Mouse (Mus musculus): Measurements from ENCODE around the gene Scyl1. TPM values are rescaled to one million over a fixed set of nuclear protein-coding genes. Genes with fewer than 3 reads are reported as not detected.

Gene Scyl1
- polyA plus RNA-seq, 1 experiment from 2014 or later, result 56.9 TPM

DNA sequence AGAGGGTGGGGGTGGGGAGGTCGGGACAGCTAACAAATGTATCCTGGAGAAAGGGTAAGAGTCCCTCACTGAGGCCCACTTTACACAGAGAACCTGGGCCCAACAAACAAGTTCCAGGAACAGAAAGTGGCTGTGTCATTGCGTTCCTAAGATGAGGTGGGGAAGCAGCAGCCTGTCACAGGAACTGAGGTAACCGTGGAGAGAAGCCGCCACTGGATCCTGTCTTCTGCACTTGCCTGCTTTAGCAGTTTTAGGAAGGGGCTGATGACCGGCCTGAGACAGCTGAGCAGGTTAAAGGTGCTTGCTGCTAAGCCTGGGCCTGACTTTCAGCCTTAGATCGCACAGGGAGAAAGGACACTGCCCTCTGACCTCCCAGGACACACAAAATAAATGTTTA lies 35.6 kb upstream of the Scyl1 start:
- H3K36me3 ChIP-seq (ENCODE audit: control insufficient read depth, insufficient read depth, low read length), result no peaks in the 10 kb centered on the region
- no peak for ATAC-seq (ENCODE audit: insufficient number of reproducible peaks, insufficient read depth, low FRiP score, low read depth)
- H3K9ac ChIP-seq (ENCODE audit: low read length), result peak overlapping the region; percentile 10; the same call in 1 of the 2 replicates
- H3K27ac ChIP-seq (replicated peaks in 1 of 2; ENCODE audit: control insufficient read depth in 1 of 2, insufficient read depth in 1 of 2, low read depth in 2 of 2, low read length in 2 of 2), result peak overlapping the region; percentile 72 to 89
- H3K27me3 ChIP-seq (ENCODE audit: control insufficient read depth, insufficient read depth, low read length), result no peaks in the 10 kb centered on the region
- no peak overlapping the region for H3K4me3 ChIP-seq (ENCODE audit: control insufficient read depth in 1 of 2, insufficient read depth in 1 of 2, low read depth in 1 of 2, low read length in 2 of 2)
- H3K9me3 ChIP-seq (ENCODE audit: control insufficient read depth, low read length), result no peaks in the 10 kb centered on the region
- peaks cover 62 to 72% of the 10 kb centered on the region in 2 experiments for H3K4me1 ChIP-seq (ENCODE audit: control insufficient read depth in 2 of 2, insufficient read depth in 2 of 2, low read length in 2 of 2)
- peak overlapping the region; percentile 23; the same call in 1 of the 2 replicates for H3K4me2 ChIP-seq (ENCODE audit: low read length)
- 38% methylated on average over 6 of the region's 6 CpGs for WGBS

DNA sequence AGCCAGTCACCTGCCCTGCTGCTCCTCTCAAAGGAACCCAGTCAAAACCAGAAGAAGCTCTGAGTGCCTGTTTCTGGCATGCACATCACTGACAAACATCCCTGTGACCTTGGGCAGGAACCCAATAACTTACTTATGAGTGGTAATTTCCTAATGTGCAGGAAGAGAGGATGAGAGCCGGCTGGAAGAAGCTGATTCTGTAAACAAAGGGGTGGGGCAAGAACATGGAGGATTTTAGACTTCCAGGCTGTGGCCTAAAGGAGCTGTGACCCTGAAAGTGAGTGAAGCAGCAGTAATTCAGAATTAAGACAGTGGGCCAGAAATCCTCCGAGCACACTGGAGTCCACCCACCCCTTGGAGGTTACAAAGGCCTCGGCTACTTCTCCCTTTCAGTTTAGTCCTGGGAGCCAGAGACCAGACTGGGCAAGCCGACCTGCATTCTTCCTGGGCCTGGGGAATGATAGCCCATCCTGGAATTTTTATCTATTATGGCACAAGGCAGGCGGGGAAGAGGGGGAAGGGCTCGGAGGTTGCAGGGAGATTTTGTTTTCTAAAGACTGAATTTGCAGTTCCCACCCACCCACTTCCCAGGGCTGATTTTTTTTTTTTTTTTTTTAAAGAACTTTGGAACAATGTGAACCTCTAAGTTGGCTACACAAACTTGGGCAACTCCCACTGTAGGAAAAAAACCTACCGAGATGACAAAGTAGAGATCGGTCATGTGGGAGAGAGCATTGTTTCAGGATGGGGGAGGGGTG lies 35.0 kb upstream of the Scyl1 start:
- H3K27me3 ChIP-seq (ENCODE audit: control insufficient read depth, insufficient read depth, low read length), result no peaks in the 10 kb centered on the region
- peak overlapping the region; percentile 23 for H3K4me2 ChIP-seq (ENCODE audit: low read length)
- peak overlapping the region; percentile 80 to 89 for H3K27ac ChIP-seq (replicated peaks in 1 of 2; ENCODE audit: control insufficient read depth in 1 of 2, insufficient read depth in 1 of 2, low read depth in 2 of 2, low read length in 2 of 2)
- H3K4me1 ChIP-seq (ENCODE audit: control insufficient read depth in 2 of 2, insufficient read depth in 2 of 2, low read length in 2 of 2), result peaks cover 57 to 67% of the 10 kb centered on the region in 2 experiments
- no peaks in the 10 kb centered on the region for H3K9me3 ChIP-seq (ENCODE audit: control insufficient read depth, low read length)
- peak overlapping the region; percentile 52 for H3K9ac ChIP-seq (ENCODE audit: low read length)
- no peak overlapping the region for H3K4me3 ChIP-seq (ENCODE audit: control insufficient read depth in 1 of 2, insufficient read depth in 1 of 2, low read depth in 1 of 2, low read length in 2 of 2)
- ATAC-seq (ENCODE audit: insufficient number of reproducible peaks, insufficient read depth, low FRiP score, low read depth), result no peak
- WGBS, result 8% methylated on average over 8 of the region's 8 CpGs
- no peaks in the 10 kb centered on the region for H3K36me3 ChIP-seq (ENCODE audit: control insufficient read depth, insufficient read depth, low read length)

DNA sequence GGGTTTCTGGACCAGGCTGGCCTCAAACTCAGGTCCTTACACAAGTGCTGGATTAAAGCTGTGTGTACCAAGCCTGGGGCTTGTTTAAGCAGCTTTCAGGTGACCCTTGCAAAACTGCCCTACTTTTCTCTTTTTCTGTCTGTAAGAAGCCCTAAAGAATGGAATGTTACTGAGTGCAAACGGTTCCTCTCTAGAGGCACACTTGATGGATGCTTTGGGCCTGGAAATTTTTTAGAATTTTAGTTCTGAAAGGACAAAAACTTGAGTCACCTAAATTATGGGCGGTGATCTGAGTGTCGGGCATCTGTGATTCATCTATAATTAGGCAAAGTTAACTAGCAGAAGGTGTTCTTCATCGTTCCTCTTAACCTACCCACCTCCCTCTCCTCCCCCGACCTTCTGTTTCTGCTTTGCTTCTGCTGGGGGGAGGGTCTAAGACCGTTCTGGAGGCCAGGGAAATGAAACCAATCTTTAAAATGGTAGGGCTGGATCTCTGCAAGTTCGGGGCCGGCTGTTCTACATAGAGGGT lies 33.2 kb upstream of the Scyl1 start:
- 32% methylated on average over 8 of the region's 8 CpGs for WGBS
- H3K27ac ChIP-seq (replicated peaks in 1 of 2; ENCODE audit: control insufficient read depth in 1 of 2, insufficient read depth in 1 of 2, low read depth in 2 of 2, low read length in 2 of 2), result peak overlapping the region; percentile 97 to 100

DNA sequence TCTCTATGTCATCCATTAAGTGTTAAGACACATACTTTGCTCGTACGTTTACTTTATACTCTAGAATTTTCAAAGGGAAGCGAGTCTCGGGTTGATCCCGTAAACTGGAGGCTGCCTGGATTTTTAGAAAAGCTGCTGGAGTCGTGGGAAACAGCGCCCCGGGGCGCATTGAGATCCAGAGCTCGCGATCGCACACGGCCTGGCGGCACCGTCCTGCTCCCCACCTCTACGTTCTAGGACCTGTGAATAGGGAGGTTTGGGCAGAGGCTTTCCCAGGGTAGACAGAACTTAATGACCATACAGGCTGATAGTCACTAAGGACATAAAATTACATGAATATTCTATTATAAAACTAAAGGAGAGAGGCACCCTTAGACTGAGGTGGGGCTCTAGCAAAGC lies 32.7 kb upstream of the Scyl1 start:
- no peak for ATAC-seq (ENCODE audit: insufficient number of reproducible peaks, insufficient read depth, low FRiP score, low read depth)
- peak overlapping the region; percentile 84 for H3K9ac ChIP-seq (ENCODE audit: low read length)
- H3K9me3 ChIP-seq (ENCODE audit: control insufficient read depth, low read length), result no peaks in the 10 kb centered on the region
- H3K27me3 ChIP-seq (ENCODE audit: control insufficient read depth, insufficient read depth, low read length), result no peaks in the 10 kb centered on the region
- H3K4me3 ChIP-seq (ENCODE audit: control insufficient read depth in 1 of 2, insufficient read depth in 1 of 2, low read depth in 1 of 2, low read length in 2 of 2), result peak overlapping the region; percentile 24 to 76
- H3K4me1 ChIP-seq (ENCODE audit: control insufficient read depth in 2 of 2, insufficient read depth in 2 of 2, low read length in 2 of 2), result peaks cover 35 to 45% of the 10 kb centered on the region in 2 experiments
- H3K27ac ChIP-seq (replicated peaks in 1 of 2; ENCODE audit: control insufficient read depth in 1 of 2, insufficient read depth in 1 of 2, low read depth in 2 of 2, low read length in 2 of 2), result peak overlapping the region; percentile 97 to 100
- peaks cover 19% of the 10 kb centered on the region for H3K36me3 ChIP-seq (ENCODE audit: control insufficient read depth, insufficient read depth, low read length)
- 1% methylated on average over 16 of the region's 16 CpGs for WGBS
- peak overlapping the region; percentile 71 for H3K4me2 ChIP-seq (ENCODE audit: low read length)

More for the DNA sequence above, 33.2 kb upstream of the Scyl1 start:
- peak overlapping the region; percentile 71 for H3K4me2 ChIP-seq (ENCODE audit: low read length)
- no peaks in the 10 kb centered on the region for H3K27me3 ChIP-seq (ENCODE audit: control insufficient read depth, insufficient read depth, low read length)
- H3K9me3 ChIP-seq (ENCODE audit: control insufficient read depth, low read length), result no peaks in the 10 kb centered on the region
- H3K9ac ChIP-seq (ENCODE audit: low read length), result peak overlapping the region; percentile 84
- no peak for ATAC-seq (ENCODE audit: insufficient number of reproducible peaks, insufficient read depth, low FRiP score, low read depth)
- no peak overlapping the region; a peak in 1 of 4 replicates for H3K4me3 ChIP-seq (ENCODE audit: control insufficient read depth in 1 of 2, insufficient read depth in 1 of 2, low read depth in 1 of 2, low read length in 2 of 2)
- peaks cover 39 to 49% of the 10 kb centered on the region in 2 experiments for H3K4me1 ChIP-seq (ENCODE audit: control insufficient read depth in 2 of 2, insufficient read depth in 2 of 2, low read length in 2 of 2)
- peaks cover 15% of the 10 kb centered on the region for H3K36me3 ChIP-seq (ENCODE audit: control insufficient read depth, insufficient read depth, low read length)

DNA sequence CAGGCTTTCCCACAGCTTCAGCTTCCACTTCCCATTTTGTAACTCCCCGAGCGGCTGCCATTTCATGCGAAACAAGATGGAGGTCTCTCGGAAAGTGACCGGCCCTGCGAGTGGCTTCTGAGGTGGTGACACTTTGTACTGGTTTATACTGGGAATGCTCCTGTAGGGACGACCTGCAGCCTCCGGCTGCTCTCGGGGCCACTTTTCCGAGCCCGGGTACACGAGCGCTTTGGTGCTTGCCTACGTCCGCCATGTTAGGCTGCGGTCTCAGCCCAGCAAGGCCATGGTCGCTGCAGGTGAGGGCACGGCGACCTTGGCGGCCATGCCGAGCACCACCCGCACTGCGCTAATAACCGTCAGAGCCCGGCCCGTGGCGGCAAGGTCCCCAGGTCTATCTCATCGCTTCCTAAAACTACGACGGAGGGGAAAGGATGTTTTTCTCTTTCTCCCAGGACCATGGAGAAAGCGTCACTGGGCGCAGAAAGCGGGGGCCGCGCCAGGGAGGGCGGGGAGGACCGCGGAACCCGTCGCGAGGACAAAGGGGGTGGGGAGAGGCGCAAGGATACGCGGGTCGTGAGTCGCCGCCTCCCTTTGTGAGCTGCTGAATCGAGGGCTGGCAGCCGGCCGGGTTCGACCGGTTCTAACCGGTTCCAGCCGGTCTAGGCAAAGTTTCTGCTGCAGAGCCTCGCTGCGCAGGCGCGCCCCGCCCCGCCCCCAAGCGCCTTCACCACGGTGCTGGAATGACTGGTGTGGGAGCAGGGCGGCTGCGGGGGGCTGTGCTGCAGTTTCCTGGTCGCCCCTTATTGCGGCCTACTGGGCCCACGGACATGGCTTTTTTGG lies 32.0 kb upstream of the Scyl1 start:
- H3K36me3 ChIP-seq (ENCODE audit: control insufficient read depth, insufficient read depth, low read length), result peaks cover 25% of the 10 kb centered on the region
- ATAC-seq (ENCODE audit: insufficient number of reproducible peaks, insufficient read depth, low FRiP score, low read depth), result peak; percentile 92
- peak overlapping the region; percentile 69 to 76 for H3K4me3 ChIP-seq (ENCODE audit: control insufficient read depth in 1 of 2, insufficient read depth in 1 of 2, low read depth in 1 of 2, low read length in 2 of 2)
- WGBS, result under 1% methylated on average over 66 of the region's 67 CpGs
- no peaks in the 10 kb centered on the region for H3K9me3 ChIP-seq (ENCODE audit: control insufficient read depth, low read length)
- peak overlapping the region; percentile 85 for H3K9ac ChIP-seq (ENCODE audit: low read length)
- H3K4me2 ChIP-seq (ENCODE audit: low read length), result peak overlapping the region; percentile 71
- H3K27ac ChIP-seq (replicated peaks in 1 of 2; ENCODE audit: control insufficient read depth in 1 of 2, insufficient read depth in 1 of 2, low read depth in 2 of 2, low read length in 2 of 2), result peak overlapping the region; percentile 99 to 100
- peaks cover 29 to 39% of the 10 kb centered on the region in 2 experiments for H3K4me1 ChIP-seq (ENCODE audit: control insufficient read depth in 2 of 2, insufficient read depth in 2 of 2, low read length in 2 of 2)
- H3K27me3 ChIP-seq (ENCODE audit: control insufficient read depth, insufficient read depth, low read length), result no peaks in the 10 kb centered on the region

DNA sequence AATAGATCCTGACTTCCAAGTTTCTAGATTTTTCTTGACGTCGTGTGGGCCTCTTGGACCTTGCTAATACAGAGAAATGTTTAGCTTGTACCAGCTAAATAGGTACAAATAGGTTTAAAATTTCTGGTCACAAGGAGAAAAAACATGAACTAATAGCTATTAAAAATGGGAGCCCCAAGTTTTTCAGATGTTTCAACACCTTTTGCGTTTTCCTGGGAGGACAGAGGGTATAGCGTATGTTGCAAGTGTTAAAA lies 31.5 kb upstream of the Scyl1 start:
- H3K9ac ChIP-seq (ENCODE audit: low read length), result peak overlapping the region; percentile 85
- peak overlapping the region; percentile 69 to 76 for H3K4me3 ChIP-seq (ENCODE audit: control insufficient read depth in 1 of 2, insufficient read depth in 1 of 2, low read depth in 1 of 2, low read length in 2 of 2)
- peaks cover 29 to 38% of the 10 kb centered on the region in 2 experiments for H3K4me1 ChIP-seq (ENCODE audit: control insufficient read depth in 2 of 2, insufficient read depth in 2 of 2, low read length in 2 of 2)
- H3K9me3 ChIP-seq (ENCODE audit: control insufficient read depth, low read length), result no peaks in the 10 kb centered on the region
- no peak for ATAC-seq (ENCODE audit: insufficient number of reproducible peaks, insufficient read depth, low FRiP score, low read depth)
- peaks cover 30% of the 10 kb centered on the region for H3K36me3 ChIP-seq (ENCODE audit: control insufficient read depth, insufficient read depth, low read length)
- no peaks in the 10 kb centered on the region for H3K27me3 ChIP-seq (ENCODE audit: control insufficient read depth, insufficient read depth, low read length)
- WGBS, result 1% methylated on average over 4 of the region's 4 CpGs
- H3K27ac ChIP-seq (replicated peaks in 1 of 2; ENCODE audit: control insufficient read depth in 1 of 2, insufficient read depth in 1 of 2, low read depth in 2 of 2, low read length in 2 of 2), result peak overlapping the region; percentile 99 to 100
- peak overlapping the region; percentile 71 for H3K4me2 ChIP-seq (ENCODE audit: low read length)

DNA sequence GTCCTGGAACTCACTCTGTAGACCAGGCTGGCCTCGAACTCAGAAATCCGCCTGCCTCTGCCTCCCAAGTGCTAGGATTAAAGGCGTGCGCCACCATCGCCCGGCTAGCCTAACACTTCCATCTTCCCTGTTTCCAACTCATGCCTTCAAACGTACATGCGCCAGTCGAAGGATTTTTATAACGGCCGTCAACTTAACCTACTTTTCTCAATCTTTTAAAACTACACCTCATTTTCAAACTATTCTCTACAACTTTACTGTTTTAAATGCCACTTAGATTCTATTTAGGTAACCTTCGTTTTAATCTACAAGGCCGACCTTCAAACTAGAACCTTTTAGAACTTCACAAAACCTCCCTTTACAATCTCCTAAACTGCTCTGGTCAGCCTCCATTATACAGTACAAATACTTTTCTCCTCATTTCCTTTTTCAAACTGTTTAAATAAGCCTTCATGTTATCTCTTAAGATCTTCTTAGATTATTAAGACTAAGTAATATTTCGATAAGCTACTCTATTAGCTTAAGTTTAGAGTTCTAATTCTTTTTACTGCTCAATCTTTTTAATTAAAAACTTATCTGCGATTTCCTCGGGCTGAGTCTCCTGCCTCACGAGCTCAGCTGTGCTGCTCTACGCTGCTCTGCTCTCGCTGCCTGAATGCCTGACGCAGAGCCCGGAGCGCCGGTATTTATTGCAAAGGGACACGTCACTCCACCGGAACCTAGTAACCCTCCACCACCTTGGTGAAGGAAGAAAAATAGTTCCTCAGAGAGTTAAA lies 31.0 kb upstream of the Scyl1 start:
- peak overlapping the region; percentile 95 for H3K4me2 ChIP-seq (ENCODE audit: low read length)
- WGBS, result under 1% methylated on average over 25 of the region's 25 CpGs
- H3K27ac ChIP-seq (replicated peaks in 1 of 2; ENCODE audit: control insufficient read depth in 1 of 2, insufficient read depth in 1 of 2, low read depth in 2 of 2, low read length in 2 of 2), result peak overlapping the region; percentile 99 to 100
- H3K9ac ChIP-seq (ENCODE audit: low read length), result peak overlapping the region; percentile 97
- peak overlapping the region; percentile 68 to 76 for H3K4me3 ChIP-seq (ENCODE audit: control insufficient read depth in 1 of 2, insufficient read depth in 1 of 2, low read depth in 1 of 2, low read length in 2 of 2)
- H3K4me1 ChIP-seq (ENCODE audit: control insufficient read depth in 2 of 2, insufficient read depth in 2 of 2, low read length in 2 of 2), result peaks cover 29 to 35% of the 10 kb centered on the region in 2 experiments
- H3K9me3 ChIP-seq (ENCODE audit: control insufficient read depth, low read length), result no peaks in the 10 kb centered on the region
- H3K27me3 ChIP-seq (ENCODE audit: control insufficient read depth, insufficient read depth, low read length), result no peaks in the 10 kb centered on the region
- peaks cover 36% of the 10 kb centered on the region for H3K36me3 ChIP-seq (ENCODE audit: control insufficient read depth, insufficient read depth, low read length)
- no peak for ATAC-seq (ENCODE audit: insufficient number of reproducible peaks, insufficient read depth, low FRiP score, low read depth)
